Mouse (Mus musculus): ENCODE results near the gene Olfr766-ps1. TPM values are rescaled to one million over a fixed set of nuclear protein-coding genes. Genes with fewer than 3 reads are reported as not detected.
"Not testable (repeated sequence)": the region's sequence is repeated elsewhere in the genome, so short reads cannot be mapped to it uniquely, and the experiment has no call there.

Gene Olfr766-ps1
- polyA plus RNA-seq (2015; fragmentation: Nextera tagmentation; extraction: Ambion mirVana), result not detected in 2 replicates

GRCm38 (mm10) chr10:129068877-129069276 is at the start of gene Olfr766-ps1:
Gene Olfr766-ps1 (minus strand): TSS chr10:129068977.
- H3K9ac ChIP-seq (ENCODE audit: low read length), result no peak within 1 kb of the TSS
- 74% methylated on average over 2 of the region's 2 CpGs for WGBS
- no peaks in the 10 kb centered on the region for H3K4me1 ChIP-seq (ENCODE audit: control insufficient read depth, insufficient read depth, low read length)
- no peaks in the 10 kb centered on the region for H3K9me3 ChIP-seq (replicated peaks; ENCODE audit: control insufficient read depth, low read length)
- H3K4me3 ChIP-seq (ENCODE audit: low read length), result no peak within 1 kb of the TSS
- no peak within 1 kb of the TSS for H3K27ac ChIP-seq (ENCODE audit: low read length)
- no peak within 1 kb of the TSS for H3K4me2 ChIP-seq (ENCODE audit: low read depth, low read length)
- no peaks in the 10 kb centered on the region for H3K27me3 ChIP-seq (ENCODE audit: control insufficient read depth, insufficient read depth, low read length)
- no peaks in the 10 kb centered on the region for H3K36me3 ChIP-seq (ENCODE audit: control insufficient read depth, insufficient read depth)
- no peak for ATAC-seq (replicated peaks; ENCODE audit: extremely low read depth, insufficient read depth, low FRiP score)

- H3K27ac ChIP-seq (ENCODE audit: low read length), result no peak within 1 kb of the TSS
- no peak within 1 kb of the TSS for H3K9ac ChIP-seq (ENCODE audit: low read length)
- 75% methylated on average over 2 of the region's 2 CpGs for WGBS
- no peaks in the 10 kb centered on the region for H3K27me3 ChIP-seq (ENCODE audit: control insufficient read depth, insufficient read depth, low read length)
- no peak within 1 kb of the TSS for H3K4me3 ChIP-seq (ENCODE audit: low read length)
- H3K9me3 ChIP-seq (replicated peaks; ENCODE audit: control insufficient read depth, low read length), result peaks cover 2% of the 10 kb centered on the region; the same call in 1 of the 2 replicates
- H3K36me3 ChIP-seq (ENCODE audit: control insufficient read depth, insufficient read depth), result no peaks in the 10 kb centered on the region
- H3K4me1 ChIP-seq (ENCODE audit: control insufficient read depth, insufficient read depth, low read length), result no peaks in the 10 kb centered on the region
- H3K4me2 ChIP-seq (ENCODE audit: low read depth, low read length), result no peak within 1 kb of the TSS
- no peak for ATAC-seq (replicated peaks; ENCODE audit: extremely low read depth, insufficient read depth, low FRiP score)
Measured at GRCm38 (mm10) chr10:129117761-129118160, 49.0 kb upstream of the Olfr766-ps1 start, which contains the start of gene Olfr769. Gene Olfr769 (minus strand): TSS chr10:129117861.

- Histone ChIP-seq H3K4me2 (ENCODE audit: low read depth, low read length) (no peak overlapping the region), H3K27me3 (ENCODE audit: control insufficient read depth, insufficient read depth, low read length) (no peaks in the 10 kb centered on the region), H3K9ac (ENCODE audit: low read length) (no peak overlapping the region), H3K36me3 (ENCODE audit: control insufficient read depth, insufficient read depth) (no peaks in the 10 kb centered on the region), H3K27ac (ENCODE audit: low read length) (no peak overlapping the region), H3K4me1 (ENCODE audit: control insufficient read depth, insufficient read depth, low read length) (no peaks in the 10 kb centered on the region), H3K9me3 (replicated peaks; ENCODE audit: control insufficient read depth, low read length) (no peaks in the 10 kb centered on the region; the same call in 1 of the 2 replicates), H3K4me3 (ENCODE audit: low read length) (no peak overlapping the region)
- no peak for ATAC-seq (replicated peaks; ENCODE audit: extremely low read depth, insufficient read depth, low FRiP score)
- WGBS, result 91% methylated on average over 3 of the region's 3 CpGs
Measured at GRCm38 (mm10) chr10:129115146-129115545, 46.4 kb upstream of the Olfr766-ps1 start.

- Histone ChIP-seq H3K4me3 (ENCODE audit: low read length) (no peak overlapping the region), H3K4me1 (ENCODE audit: control insufficient read depth, insufficient read depth, low read length) (no peaks in the 10 kb centered on the region), H3K27me3 (ENCODE audit: control insufficient read depth, insufficient read depth, low read length) (no peaks in the 10 kb centered on the region), H3K36me3 (ENCODE audit: control insufficient read depth, insufficient read depth) (no peaks in the 10 kb centered on the region), H3K4me2 (ENCODE audit: low read depth, low read length) (no peak overlapping the region), H3K27ac (ENCODE audit: low read length) (no peak overlapping the region), H3K9ac (ENCODE audit: low read length) (no peak overlapping the region), H3K9me3 (replicated peaks; ENCODE audit: control insufficient read depth, low read length) (0 out of 2 replicates have a peak, but pooled peaks cover 2% of the 10 kb centered on the region)
- ATAC-seq (replicated peaks; ENCODE audit: extremely low read depth, insufficient read depth, low FRiP score), result no peak
- 39% methylated on average over 3 of the region's 3 CpGs for WGBS
Measured at GRCm38 (mm10) chr10:129101231-129101630, 32.5 kb upstream of the Olfr766-ps1 start.

- Histone ChIP-seq H3K9ac (ENCODE audit: low read length) (no peak within 1 kb of the TSS), H3K36me3 (ENCODE audit: control insufficient read depth, insufficient read depth) (no peaks in the 10 kb centered on the region), H3K4me1 (ENCODE audit: control insufficient read depth, insufficient read depth, low read length) (no peaks in the 10 kb centered on the region), H3K9me3 (replicated peaks; ENCODE audit: control insufficient read depth, low read length) (0 out of 2 replicates have a peak, but pooled peaks cover 2% of the 10 kb centered on the region), H3K4me3 (ENCODE audit: low read length) (no peak within 1 kb of the TSS), H3K27ac (ENCODE audit: low read length) (no peak within 1 kb of the TSS), H3K27me3 (ENCODE audit: control insufficient read depth, insufficient read depth, low read length) (no peaks in the 10 kb centered on the region), H3K4me2 (ENCODE audit: low read depth, low read length) (no peak within 1 kb of the TSS)
- WGBS, result 52% methylated on average over 1 of the region's 1 CpGs
- ATAC-seq (replicated peaks; ENCODE audit: extremely low read depth, insufficient read depth, low FRiP score), result no peak
Measured at GRCm38 (mm10) chr10:129099275-129099674, 30.5 kb upstream of the Olfr766-ps1 start, which contains the start of gene Olfr768. Gene Olfr768 (minus strand): TSS chr10:129099375.

GRCm38 (mm10) chr10:129082810-129083209 is 14.0 kb upstream of the Olfr766-ps1 start, which contains the start of gene Olfr767:
Gene Olfr767 (minus strand): TSS chr10:129082910.
- not testable (repeated sequence) for H3K27me3 ChIP-seq (ENCODE audit: control insufficient read depth, insufficient read depth, low read length); H3K9me3 ChIP-seq (replicated peaks; ENCODE audit: control insufficient read depth, low read length); H3K4me3 ChIP-seq (ENCODE audit: low read length); H3K36me3 ChIP-seq (ENCODE audit: control insufficient read depth, insufficient read depth); H3K9ac ChIP-seq (ENCODE audit: low read length); H3K27ac ChIP-seq (ENCODE audit: low read length); H3K4me1 ChIP-seq (ENCODE audit: control insufficient read depth, insufficient read depth, low read length); H3K4me2 ChIP-seq (ENCODE audit: low read depth, low read length); ATAC-seq (replicated peaks; ENCODE audit: extremely low read depth, insufficient read depth, low FRiP score)

- H3K4me2 ChIP-seq (ENCODE audit: low read depth, low read length); H3K4me1 ChIP-seq (ENCODE audit: control insufficient read depth, insufficient read depth, low read length); H3K4me3 ChIP-seq (ENCODE audit: low read length); H3K9ac ChIP-seq (ENCODE audit: low read length); H3K27ac ChIP-seq (ENCODE audit: low read length); H3K9me3 ChIP-seq (replicated peaks; ENCODE audit: control insufficient read depth, low read length); H3K27me3 ChIP-seq (ENCODE audit: control insufficient read depth, insufficient read depth, low read length); H3K36me3 ChIP-seq (ENCODE audit: control insufficient read depth, insufficient read depth); ATAC-seq (replicated peaks; ENCODE audit: extremely low read depth, insufficient read depth, low FRiP score): not testable (repeated sequence)
Measured at GRCm38 (mm10) chr10:129049898-129050297, 18.9 kb downstream of the Olfr766-ps1 start, which contains the start of gene Olfr765. Gene Olfr765 (minus strand): TSS chr10:129049998.

GRCm38 (mm10) chr10:129039796-129040195 is 29.0 kb downstream of the Olfr766-ps1 start, which contains the start of gene Olfr764-ps1:
Gene Olfr764-ps1 (minus strand): TSS chr10:129039896.
- Histone ChIP-seq H3K4me2 (ENCODE audit: low read depth, low read length) (no peak within 1 kb of the TSS), H3K4me3 (ENCODE audit: low read length) (no peak within 1 kb of the TSS), H3K9ac (ENCODE audit: low read length) (no peak within 1 kb of the TSS), H3K4me1 (ENCODE audit: control insufficient read depth, insufficient read depth, low read length) (no peaks in the 10 kb centered on the region), H3K27ac (ENCODE audit: low read length) (no peak within 1 kb of the TSS), H3K36me3 (ENCODE audit: control insufficient read depth, insufficient read depth) (no peaks in the 10 kb centered on the region), H3K27me3 (ENCODE audit: control insufficient read depth, insufficient read depth, low read length) (no peaks in the 10 kb centered on the region), H3K9me3 (replicated peaks; ENCODE audit: control insufficient read depth, low read length) (no peaks in the 10 kb centered on the region)
- WGBS, result 62% methylated on average over 3 of the region's 3 CpGs
- ATAC-seq (replicated peaks; ENCODE audit: extremely low read depth, insufficient read depth, low FRiP score), result no peak

GRCm38 (mm10) chr10:129028343-129028742 is 40.4 kb downstream of the Olfr766-ps1 start:
- Histone ChIP-seq H3K4me2 (ENCODE audit: low read depth, low read length) (no peak overlapping the region), H3K4me3 (ENCODE audit: low read length) (no peak overlapping the region), H3K4me1 (ENCODE audit: control insufficient read depth, insufficient read depth, low read length) (no peaks in the 10 kb centered on the region), H3K9me3 (replicated peaks; ENCODE audit: control insufficient read depth, low read length) (no peaks in the 10 kb centered on the region), H3K36me3 (ENCODE audit: control insufficient read depth, insufficient read depth) (no peaks in the 10 kb centered on the region), H3K27ac (ENCODE audit: low read length) (no peak overlapping the region), H3K27me3 (ENCODE audit: control insufficient read depth, insufficient read depth, low read length) (no peaks in the 10 kb centered on the region), H3K9ac (ENCODE audit: low read length) (no peak overlapping the region)
- 69% methylated on average over 2 of the region's 2 CpGs for WGBS
- ATAC-seq (replicated peaks; ENCODE audit: extremely low read depth, insufficient read depth, low FRiP score), result no peak
